Mouse (Mus musculus) CD4-positive, CD25-positive, alpha-beta regulatory T cell, adult 4 months (primary cell): ENCODE results near the gene 4930402H24Rik. TPM values are rescaled to one million over a fixed set of nuclear protein-coding genes. Genes with fewer than 3 reads are reported as not detected.
A peak's percentile ranks its signal among the peaks of the same experiment; 100 is the strongest.
"Not testable (repeated sequence)": the region's sequence is repeated elsewhere in the genome, so short reads cannot be mapped to it uniquely, and the experiment has no call there.

ENCODE experiments used
- ATAC-seq: one replicate; pipeline ENCODE4 v1.8.0; 2017
- polyA plus RNA-seq, 2 experiments: library from polyadenylated mRNA; unstranded; fragments of 100-300 nt; shearing (Covaris generic); gene quantifications; one replicate each; pipeline ENCODE4 v1.2.1; 2017

4930402H24Rik gene
- polyA plus RNA-seq, 2 experiments from 2014 or later = 13.0 to 13.6 TPM

GRCm38 (mm10) chr2:130851363-130852246, 54.6 kb downstream of the 4930402H24Rik start:
- ATAC-seq = no peak

GRCm38 (mm10) chr2:130849688-130850087, 56.5 kb downstream of the 4930402H24Rik start:
- no peak for ATAC-seq

GRCm38 (mm10) chr2:130848313-130848712, 57.9 kb downstream of the 4930402H24Rik start:
- no peak for ATAC-seq

- no peak for ATAC-seq
Observed at GRCm38 (mm10) chr2:130843623-130844022, 62.6 kb downstream of the 4930402H24Rik start.

GRCm38 (mm10) chr2:130840846-130841245, 65.4 kb downstream of the 4930402H24Rik start:
- no peak for ATAC-seq

GRCm38 (mm10) chr2:130839874-130840661, 66.1 kb downstream of the 4930402H24Rik start:
- peak; percentile 88 for ATAC-seq

GRCm38 (mm10) chr2:130839528-130839873, 66.7 kb downstream of the 4930402H24Rik start:
- peak; percentile 56 for ATAC-seq

GRCm38 (mm10) chr2:130839084-130839483, 67.1 kb downstream of the 4930402H24Rik start:
- no peak for ATAC-seq

- ATAC-seq = no peak
Observed at GRCm38 (mm10) chr2:130838131-130838530, 68.1 kb downstream of the 4930402H24Rik start.

- ATAC-seq = no peak
Observed at GRCm38 (mm10) chr2:130833699-130834098, 72.5 kb downstream of the 4930402H24Rik start.

- peak; percentile 29 for ATAC-seq
Observed at GRCm38 (mm10) chr2:130832582-130832981, 73.6 kb downstream of the 4930402H24Rik start.

GRCm38 (mm10) chr2:130832012-130832411, 74.2 kb downstream of the 4930402H24Rik start:
- ATAC-seq = no peak

GRCm38 (mm10) chr2:130830236-130830635, 76.0 kb downstream of the 4930402H24Rik start:
- no peak for ATAC-seq

GRCm38 (mm10) chr2:130829496-130829895, 76.7 kb downstream of the 4930402H24Rik start:
- no peak for ATAC-seq

GRCm38 (mm10) chr2:130828668-130829067, 77.5 kb downstream of the 4930402H24Rik start:
- no peak for ATAC-seq

- not testable (repeated sequence) for ATAC-seq
Observed at GRCm38 (mm10) chr2:130828066-130828465, 78.1 kb downstream of the 4930402H24Rik start.

GRCm38 (mm10) chr2:130827410-130827809, 78.8 kb downstream of the 4930402H24Rik start:
- ATAC-seq = no peak

- ATAC-seq = no peak
Observed at GRCm38 (mm10) chr2:130818838-130819647, 87.2 kb downstream of the 4930402H24Rik start.

- no peak for ATAC-seq
Observed at GRCm38 (mm10) chr2:130817865-130818264, 88.3 kb downstream of the 4930402H24Rik start.

- no peak for ATAC-seq
Observed at GRCm38 (mm10) chr2:130816205-130816604, 90.0 kb downstream of the 4930402H24Rik start.

- no peak for ATAC-seq
Observed at GRCm38 (mm10) chr2:130814492-130814891, 91.7 kb downstream of the 4930402H24Rik start.

- ATAC-seq = no peak
Observed at GRCm38 (mm10) chr2:130813729-130814128, 92.5 kb downstream of the 4930402H24Rik start.

- no peak for ATAC-seq
Observed at GRCm38 (mm10) chr2:130812487-130812886, 93.7 kb downstream of the 4930402H24Rik start.
